Mouse (Mus musculus) layer of hippocampus, postnatal 36 days (tissue): Measurements from ENCODE around the gene Rasgef1b. TPM values are rescaled to one million over a fixed set of nuclear protein-coding genes. Genes with fewer than 3 reads are reported as not detected.
A peak's percentile ranks its signal among the peaks of the same experiment; 100 is the strongest.

Experiments
- DNase-seq, 2 experiments: peaks; one replicate each; pipeline ENCODE4 v3.0.0; 2022
- total RNA-seq, 2 experiments: library from RNA; stranded (reverse); gene quantifications; 2 replicates each; pipeline ENCODE4 v1.2.3; 2021

Rasgef1b gene
- total RNA-seq, 2 experiments from 2014 or later, result 12.4 to 13.1 TPM

- no peak for DNase-seq
These were observed 338.1 kb downstream of the Rasgef1b start for GRCm38 (mm10) chr5:99390776-99391175.

DNA sequence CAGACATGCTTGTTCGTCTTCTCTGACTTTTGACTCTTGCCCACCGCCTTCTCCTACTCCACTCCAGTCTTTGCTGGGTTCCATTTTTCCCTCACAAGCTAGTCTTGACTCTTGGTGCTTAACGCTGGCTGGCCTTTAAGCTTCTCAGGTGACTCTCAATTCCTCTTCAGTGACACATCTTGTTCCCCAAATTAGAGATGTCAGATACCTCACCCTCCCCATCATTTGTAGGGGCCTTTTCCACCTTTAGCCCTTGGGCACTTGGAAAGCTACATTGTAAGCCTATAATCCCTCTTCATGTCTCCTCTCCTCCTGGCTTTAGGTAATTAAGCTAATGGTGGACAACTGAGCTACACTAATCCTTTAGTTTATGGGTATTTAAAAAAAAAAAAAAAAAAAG is 338.6 kb downstream of the Rasgef1b start:
- DNase-seq, result no peak

GRCm38 (mm10) chr5:99388585-99389250 is 340.1 kb downstream of the Rasgef1b start:
- no peak for DNase-seq

DNA sequence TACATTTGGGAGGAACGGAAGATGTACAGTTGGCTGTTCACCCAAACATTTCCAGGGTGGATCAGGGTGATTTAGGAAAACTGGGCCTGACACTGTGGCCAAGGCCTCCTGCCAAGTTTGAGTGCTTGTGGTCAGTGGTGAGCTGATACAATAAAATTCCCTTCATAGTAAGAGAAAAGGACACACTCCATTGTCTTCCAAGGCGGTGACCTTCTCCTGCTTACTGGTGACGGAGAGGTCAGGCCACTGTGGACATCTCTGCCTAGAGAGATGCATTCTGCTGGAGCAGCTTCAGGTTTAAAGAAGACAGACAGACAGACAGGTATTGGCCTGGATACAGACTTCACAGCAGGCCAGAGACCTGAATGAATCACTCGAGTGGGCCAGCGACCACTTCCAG is 340.7 kb downstream of the Rasgef1b start:
- no peak for DNase-seq

GRCm38 (mm10) chr5:99387185-99387981 is 341.5 kb downstream of the Rasgef1b start:
- DNase-seq, result peak in 1 of 2 experiments; percentile 20

DNA sequence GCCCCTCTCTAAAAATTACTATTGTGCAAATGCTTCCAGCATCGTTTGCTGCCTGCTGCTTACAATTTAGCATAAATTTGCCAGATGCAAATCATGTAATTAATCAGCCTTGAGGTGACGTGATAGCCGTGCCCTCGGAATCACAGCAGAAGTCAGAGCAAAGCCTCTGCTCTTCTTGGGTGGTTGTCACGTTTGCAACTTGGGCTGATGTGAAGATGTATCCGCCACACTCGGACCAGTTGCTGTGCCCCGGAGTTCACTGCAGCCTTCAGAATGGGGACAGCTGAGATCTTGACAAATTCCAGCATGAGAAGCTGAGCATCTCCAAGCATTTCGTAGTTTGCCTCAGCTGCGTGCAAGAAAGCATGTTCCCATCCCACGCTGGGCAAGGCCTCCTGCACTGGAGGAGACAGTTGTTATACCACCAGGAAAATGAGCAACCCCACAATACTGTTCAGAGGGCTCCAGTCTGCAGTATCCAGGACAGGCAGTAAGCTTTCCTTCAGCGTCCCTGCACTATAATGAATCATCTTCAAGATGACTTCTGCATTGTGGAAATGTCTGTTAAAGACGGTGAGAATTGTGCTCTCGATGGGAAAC is 342.5 kb downstream of the Rasgef1b start:
- DNase-seq, result no peak

DNA sequence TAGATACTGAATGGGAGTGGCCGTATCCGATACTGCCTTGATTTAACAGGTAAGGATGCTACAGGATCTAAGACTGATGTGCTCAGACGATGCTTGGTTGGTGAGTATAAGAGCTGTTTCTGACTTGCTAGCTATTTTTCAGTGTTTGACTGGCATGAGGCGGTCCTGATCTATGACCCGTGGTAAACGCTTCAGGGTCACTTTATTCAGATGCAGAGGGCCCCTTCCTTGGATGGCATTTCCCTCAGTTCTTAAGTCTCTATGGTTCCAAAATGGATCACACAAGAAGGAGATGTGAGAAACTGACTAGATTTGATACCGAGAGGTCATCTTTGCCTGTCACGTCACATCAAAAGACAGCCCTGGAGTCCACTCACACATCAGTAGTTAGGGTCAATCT is 343.1 kb downstream of the Rasgef1b start:
- no peak for DNase-seq

DNA sequence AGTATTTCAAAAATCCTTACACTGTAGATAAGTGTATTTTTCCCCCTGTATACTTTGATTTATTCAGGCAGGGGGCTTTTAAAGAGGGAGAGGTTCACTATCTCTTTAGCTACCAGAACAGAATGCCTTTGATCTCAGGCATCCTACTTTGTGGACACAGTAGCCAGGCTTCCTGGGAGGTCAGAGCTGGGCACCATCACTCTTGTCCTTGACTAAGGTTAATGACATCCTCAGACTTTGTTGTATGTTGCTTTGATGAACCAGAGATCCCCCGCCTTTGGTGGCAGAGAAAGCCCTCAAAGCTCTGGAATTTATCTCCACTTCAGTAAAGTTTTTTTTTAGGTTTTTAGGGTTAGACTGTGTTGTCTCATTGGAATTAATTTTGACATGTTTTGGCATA is 343.8 kb downstream of the Rasgef1b start:
- DNase-seq, result no peak

DNA sequence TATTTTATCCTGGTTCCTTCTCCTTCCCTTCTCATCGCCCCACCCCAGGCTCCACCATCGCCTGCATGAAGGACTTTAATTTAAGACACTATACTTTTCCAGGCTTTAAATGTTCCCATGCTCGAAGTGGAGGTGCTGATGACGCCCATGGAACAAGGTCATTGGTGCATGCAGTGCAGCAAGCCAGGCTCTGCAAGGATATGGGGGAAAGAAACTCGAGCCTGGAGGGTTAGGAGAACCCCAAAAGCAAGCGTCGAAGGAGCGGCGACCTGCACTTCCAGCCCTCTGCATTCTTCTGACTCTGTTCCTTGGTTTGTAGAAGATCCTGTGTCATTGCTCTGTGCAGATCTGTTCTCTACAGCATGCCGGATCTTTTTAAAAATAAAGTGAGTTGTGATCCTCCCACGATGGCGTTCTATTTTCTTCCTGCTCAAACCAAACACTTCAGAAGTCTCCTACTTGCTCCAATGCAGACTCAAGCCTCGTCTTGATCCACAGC is 345.0 kb downstream of the Rasgef1b start:
- DNase-seq, result no peak

DNA sequence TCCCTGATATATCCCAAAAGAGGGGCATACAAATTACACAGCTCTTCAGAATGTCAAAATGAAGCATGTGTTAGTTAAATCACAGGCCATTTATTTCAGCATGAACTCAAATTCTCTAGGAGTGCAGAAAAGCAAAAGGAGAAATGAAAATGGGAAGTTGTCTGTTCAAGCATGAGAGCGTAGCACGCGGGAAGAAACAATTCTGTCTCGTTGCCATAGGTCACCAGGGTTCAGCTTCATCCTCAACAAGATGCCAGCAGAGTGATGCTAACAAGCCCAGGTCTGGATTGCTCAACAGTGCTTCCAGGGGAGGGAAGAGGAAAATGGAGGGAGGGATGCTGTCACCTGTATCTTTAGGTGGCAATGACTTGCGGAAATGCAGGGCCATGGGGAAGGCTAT is 346.1 kb downstream of the Rasgef1b start:
- no peak for DNase-seq

DNA sequence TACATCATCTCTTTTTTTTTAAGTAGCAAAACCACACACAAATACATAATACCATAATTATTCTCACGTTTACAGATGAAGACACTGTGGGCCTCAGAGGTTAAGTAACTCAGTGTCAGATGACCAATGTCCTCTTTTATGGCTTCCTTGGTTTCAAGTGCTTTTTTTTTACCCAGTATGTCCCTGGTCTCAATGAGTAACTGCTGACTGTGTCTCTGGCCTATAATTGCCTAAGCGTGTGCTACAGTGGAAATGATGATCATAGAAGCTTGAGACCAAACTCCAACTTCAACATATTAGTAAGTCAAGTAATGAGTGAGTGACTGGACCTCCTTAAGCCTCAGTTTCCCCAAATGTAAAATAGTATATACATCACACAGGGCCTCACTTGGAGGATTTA is 347.2 kb downstream of the Rasgef1b start:
- no peak for DNase-seq

DNA sequence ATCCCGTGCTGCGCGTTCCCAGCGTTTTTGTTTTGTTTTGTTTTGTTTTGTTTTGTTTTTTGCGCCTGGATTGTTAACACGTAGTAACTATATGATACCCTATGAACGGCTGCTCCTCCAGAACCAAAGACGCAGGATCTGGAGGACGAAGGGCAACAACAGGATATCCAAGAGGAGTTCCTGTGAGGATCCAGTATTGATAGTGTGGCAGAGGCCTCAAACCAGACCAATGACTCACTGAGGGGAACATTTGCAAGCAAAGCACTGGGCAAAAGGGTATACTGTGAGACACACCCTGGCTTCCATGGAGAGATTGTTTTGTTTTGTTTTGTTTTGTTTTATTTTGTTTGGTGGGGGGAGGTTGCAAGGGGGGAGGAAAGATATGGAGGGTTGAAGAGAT is 348.0 kb downstream of the Rasgef1b start:
- DNase-seq, result no peak

DNA sequence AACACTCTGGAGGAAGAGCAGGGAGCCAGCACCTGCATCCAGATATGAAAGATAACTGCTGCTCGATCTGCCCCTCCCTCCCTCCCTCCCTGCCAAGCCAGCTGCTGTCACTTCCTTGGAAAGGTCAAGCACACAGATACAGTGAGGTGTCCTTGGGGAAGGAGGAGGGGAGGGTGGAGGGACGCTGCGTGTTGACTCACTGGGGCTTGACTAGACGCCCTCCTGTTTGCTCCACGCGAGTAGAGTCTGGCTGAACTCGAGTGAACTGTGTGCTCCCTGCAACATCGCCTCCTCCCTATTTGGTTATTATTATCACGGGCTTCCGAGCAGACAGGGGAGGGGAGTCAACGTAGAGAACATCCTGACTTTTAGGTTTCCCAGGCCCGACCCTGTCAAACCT is 348.7 kb downstream of the Rasgef1b start:
- DNase-seq, result no peak

GRCm38 (mm10) chr5:99378437-99379226 is 350.2 kb downstream of the Rasgef1b start:
- DNase-seq, result no peak

DNA sequence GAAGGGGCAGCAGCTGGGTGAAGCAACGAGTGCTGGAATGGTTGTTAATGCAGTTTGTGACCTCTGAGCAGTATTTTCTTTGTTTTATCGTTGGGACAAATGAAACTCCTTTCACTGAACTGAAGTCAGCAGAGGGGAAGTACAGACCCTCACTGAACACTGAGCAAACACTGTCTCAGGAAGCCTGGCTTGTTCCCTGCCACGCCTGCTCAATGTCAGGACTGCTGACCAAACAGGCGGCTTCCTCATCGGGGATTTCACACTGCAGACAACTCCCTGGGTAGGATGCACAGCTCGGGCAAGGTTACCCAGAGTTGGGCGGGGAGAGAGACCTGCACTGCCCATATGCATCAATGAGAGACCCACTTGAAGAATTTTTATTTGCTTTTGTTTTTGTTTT is 353.1 kb downstream of the Rasgef1b start:
- no peak for DNase-seq

GRCm38 (mm10) chr5:99374460-99374859 is 354.4 kb downstream of the Rasgef1b start:
- no peak for DNase-seq

GRCm38 (mm10) chr5:99373570-99374151 is 355.2 kb downstream of the Rasgef1b start:
- DNase-seq, result no peak

- no peak for DNase-seq
These were observed 358.2 kb downstream of the Rasgef1b start for GRCm38 (mm10) chr5:99370636-99371035.

DNA sequence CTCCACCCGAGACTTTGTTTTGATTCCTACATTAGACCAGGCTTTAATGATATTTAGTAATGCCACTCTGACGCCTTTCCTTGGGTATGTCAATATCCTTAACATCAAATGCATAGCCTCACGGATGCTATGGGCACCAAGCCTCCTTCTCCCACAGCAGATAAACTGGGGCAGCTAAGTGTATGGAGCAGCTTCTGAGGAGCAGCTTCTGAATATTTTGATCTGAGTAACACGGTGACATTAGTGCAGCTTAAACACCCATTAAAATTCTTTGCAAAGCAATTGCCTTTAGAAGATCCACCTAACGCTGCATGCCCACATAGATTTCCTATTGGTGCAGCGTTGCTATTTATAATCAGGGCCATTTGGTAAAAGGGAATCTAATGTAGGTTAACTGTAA is 359.6 kb downstream of the Rasgef1b start:
- no peak for DNase-seq

- DNase-seq, result no peak
These were observed 360.2 kb downstream of the Rasgef1b start for GRCm38 (mm10) chr5:99368615-99369014.

- DNase-seq, result no peak
These were observed 368.3 kb downstream of the Rasgef1b start for GRCm38 (mm10) chr5:99360531-99360930.

DNA sequence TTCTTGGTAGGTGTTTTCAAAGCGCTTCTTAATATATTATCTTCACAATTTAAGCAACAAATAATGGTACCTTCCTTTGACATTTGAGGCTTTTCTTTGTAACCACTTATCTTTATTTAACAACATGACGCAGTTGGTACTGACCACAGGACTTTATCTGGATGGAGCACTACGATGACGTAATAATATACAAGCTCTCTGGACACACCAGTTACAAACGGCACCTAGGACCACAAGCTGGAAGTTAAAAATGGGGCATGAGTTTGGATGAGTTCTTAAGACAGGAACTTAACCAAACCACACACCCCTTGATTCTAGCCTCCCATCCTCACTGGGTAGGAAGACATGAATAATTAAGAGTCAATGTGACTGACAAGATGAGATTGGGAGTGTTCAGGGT is 369.6 kb downstream of the Rasgef1b start:
- DNase-seq, result no peak
